Mouse (Mus musculus) 3134 (cell line): ENCODE results near the gene Krtap10-4.
"Not testable (repeated sequence)": the region's sequence is repeated elsewhere in the genome, so short reads cannot be mapped to it uniquely, and the experiment has no call there.

ENCODE experiments used
- DNase-seq: peaks from one replicate; pipeline ENCODE4 v3.0.0-alpha.2; 2011; ENCODE audit warnings: low spot score; ENCODE audit not compliant: insufficient read length; ENCODE audit errors: extremely low read depth

Krtap10-4 gene

GRCm38 (mm10) chr10:77826951-77827350 is at the start of gene Krtap10-4:
TSS of gene Krtap10-4 (minus strand) at chr10:77827095.
- DNase-seq, result no peak

DNA sequence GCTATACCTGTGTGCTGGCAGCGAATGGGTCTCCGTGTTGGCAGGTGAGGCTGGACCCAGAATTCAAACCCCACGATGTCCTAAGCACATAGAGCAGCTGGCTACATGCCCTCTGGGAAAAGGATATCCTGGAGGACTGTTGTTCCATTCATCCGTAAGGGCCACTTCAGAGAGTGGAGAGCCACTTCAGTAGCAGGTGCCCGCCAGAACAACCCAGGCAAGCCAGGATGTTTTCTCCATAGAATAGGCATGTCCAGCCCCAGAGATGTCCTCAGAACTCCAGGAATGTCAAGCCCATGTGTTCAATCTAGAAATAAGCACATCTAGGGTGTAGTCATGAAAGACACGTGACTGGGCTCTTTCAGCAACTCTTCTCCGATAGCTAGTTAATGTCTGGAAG is 42.8 kb upstream of the Krtap10-4 start:
- no peak for DNase-seq

DNA sequence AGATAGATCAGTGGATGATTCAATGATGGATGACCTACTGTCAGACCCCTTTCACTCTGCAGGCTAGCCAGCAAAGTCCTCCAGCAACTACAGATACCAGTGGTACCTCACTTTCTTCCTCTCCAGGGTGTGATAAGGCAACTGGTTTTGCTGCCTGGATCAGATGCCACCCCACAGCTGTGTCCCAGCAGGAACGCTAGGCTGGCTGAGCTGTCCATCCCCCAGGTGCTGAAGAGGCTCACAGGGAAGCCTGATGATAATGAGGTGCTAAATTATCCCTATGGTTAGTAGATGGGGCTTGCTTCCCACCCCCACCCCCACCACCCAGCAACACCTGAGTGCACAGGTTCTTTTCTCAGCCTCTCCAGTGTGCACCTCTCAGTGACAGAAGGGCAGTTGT is 40.7 kb upstream of the Krtap10-4 start:
- no peak for DNase-seq

DNA sequence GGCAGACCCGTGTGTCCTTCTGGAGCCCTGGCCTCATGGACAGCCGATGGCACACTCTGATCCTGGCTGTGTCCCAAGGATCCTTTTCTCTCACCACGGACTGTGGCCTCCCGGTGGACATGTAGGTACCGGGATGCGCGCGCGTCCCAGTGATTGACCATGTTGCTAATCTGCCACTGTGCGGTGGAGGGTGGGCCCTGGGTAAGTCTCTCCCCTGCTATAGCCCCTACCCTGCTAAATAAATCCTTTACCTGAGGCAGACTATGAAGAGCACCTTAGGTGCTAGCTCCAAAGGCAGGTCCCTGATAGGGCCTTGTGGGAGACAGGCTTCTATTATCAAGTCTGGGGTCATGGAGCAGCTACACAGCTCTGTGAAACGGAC is 37.9 kb upstream of the Krtap10-4 start:
- no peak for DNase-seq

GRCm38 (mm10) chr10:77864067-77864761 is 37.3 kb upstream of the Krtap10-4 start:
- DNase-seq, result no peak

DNA sequence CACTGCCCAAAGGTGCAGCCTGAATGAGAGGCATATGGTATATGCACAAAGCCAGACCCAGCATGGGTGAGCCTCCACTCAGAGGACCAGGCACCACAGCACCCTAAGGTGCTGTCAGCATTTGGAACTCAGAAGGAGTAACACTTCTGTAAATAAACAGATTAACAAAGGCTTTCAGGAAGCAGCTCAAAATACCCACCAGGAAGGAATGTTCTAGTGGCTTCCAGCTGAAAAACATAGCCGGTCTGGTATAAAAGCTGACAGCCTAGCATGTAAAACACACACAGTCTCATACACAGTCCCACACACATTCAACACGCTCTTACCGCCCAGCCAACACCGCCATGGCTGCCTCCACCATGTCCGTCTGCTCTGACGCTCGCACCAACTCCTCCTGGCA is 34.8 kb upstream of the Krtap10-4 start, which contains the start of gene Gm3285:
TSS of gene Gm3285 (plus strand) at position 301 of the 400 bp plus-strand sequence.
- DNase-seq, result no peak

DNA sequence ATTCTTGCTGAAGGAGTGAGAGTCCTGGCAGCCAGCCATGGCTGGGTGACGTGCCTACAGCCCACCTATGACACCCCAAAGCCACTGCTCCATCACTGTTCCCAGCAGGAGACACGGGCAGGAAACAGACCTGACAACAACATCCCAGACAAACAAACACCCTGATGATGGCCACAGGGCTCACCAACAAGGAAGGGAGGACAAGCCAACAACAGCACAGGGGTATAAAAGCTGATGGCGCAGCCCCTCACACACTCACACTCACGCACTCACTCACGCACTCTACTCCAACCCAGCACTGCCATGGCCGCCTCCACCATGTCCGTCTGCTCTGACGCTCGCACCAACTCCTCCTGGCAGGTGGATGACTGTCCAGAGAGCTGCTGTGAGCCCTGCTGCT is 25.7 kb upstream of the Krtap10-4 start, which contains the start of gene Gm10318:
TSS of gene Gm10318 (plus strand) at position 301 of the 400 bp plus-strand sequence.
- DNase-seq, result no peak

- no peak for DNase-seq
Measured at GRCm38 (mm10) chr10:77847538-77847937, 20.6 kb upstream of the Krtap10-4 start.

- no peak for DNase-seq
Measured at GRCm38 (mm10) chr10:77846961-77847360, 20.1 kb upstream of the Krtap10-4 start.

- DNase-seq, result no peak
Measured at GRCm38 (mm10) chr10:77846503-77846902, 19.6 kb upstream of the Krtap10-4 start, which contains the start of gene Gm36176. TSS of gene Gm36176 (plus strand) at chr10:77846803.

GRCm38 (mm10) chr10:77839006-77839405 is 12.1 kb upstream of the Krtap10-4 start:
- no peak for DNase-seq

GRCm38 (mm10) chr10:77835647-77836046 is 8.8 kb upstream of the Krtap10-4 start, which contains the start of gene Krtap10-10:
TSS of gene Krtap10-10 (plus strand) at chr10:77835947.
- DNase-seq, result no peak

DNA sequence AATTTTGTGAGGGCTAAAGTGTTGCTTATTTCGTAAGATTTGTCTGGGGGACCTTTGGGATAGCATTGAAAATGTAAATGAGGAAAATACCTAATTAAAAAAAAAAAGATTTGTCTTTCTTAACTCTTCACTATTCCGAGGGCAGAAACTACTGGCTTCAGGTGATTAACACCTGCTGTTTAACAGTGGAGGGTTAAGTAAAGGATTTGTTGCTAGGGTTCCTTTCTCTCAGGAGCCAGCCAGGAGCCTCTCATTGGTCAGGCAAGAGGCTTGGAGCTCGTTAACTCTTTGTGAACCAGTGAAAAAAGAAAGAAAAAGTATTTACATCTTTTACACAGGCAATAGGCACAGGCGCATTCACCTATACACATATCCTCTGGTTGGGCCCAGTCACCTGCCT is 7.7 kb downstream of the Krtap10-4 start:
- no peak for DNase-seq

DNA sequence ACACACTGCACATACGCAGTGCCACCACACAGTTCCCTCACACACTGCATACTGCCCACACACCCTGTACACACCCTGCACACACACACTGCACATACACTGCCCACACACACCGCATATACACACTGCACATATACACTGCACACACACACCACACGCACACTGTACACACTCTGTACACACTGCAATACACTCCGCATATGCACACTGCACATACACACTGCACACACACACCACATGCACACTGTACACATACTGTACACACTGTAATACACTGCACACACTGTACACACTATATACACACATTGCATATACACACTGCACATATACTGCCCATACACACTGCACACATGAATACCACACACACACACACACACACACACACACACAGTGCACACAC is 8.4 kb downstream of the Krtap10-4 start:
- no peak for DNase-seq

DNA sequence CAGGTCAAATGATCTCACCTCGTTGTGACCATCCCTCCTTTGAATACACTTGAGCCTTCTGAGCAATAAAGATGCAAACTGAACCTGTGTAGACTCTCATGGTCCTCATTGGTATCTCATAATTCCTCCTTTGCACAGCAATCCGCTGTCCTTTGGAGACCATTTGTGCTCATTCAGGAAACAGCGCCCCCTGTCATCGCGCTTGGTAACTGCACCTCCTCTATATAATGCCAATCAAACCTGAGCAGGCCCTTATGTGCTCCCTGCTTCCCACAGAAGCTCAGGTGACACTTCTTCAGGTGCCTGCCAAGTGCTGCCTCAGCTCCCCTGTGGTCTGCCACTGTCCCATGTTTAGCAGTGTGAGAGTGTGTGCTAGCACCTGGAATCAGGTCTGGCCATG is 11.4 kb downstream of the Krtap10-4 start:
- no peak for DNase-seq

- DNase-seq, result no peak
Measured at GRCm38 (mm10) chr10:77814382-77814781, 12.5 kb downstream of the Krtap10-4 start, which contains the start of gene Gm2696. TSS of gene Gm2696 (plus strand) at chr10:77814682.

DNA sequence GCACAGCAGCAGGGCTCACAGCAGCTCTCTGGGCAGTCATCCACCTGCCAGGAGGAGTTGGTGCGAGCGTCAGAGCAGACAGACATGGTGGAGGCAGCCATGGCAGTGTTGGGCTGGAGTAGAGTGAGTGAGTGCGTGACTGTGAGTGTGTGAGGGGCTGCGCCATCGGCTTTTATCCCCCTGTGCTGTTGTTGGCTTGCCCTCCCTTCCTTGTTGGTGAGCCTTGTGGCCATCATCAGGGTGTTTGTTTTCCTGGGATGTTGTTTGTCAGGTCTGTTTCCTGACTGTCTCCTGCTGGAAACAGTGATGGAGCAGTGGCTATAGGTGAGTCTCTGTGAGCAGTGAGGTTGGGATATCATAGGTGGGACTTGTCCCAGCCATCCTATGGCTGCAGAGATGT is 15.2 kb downstream of the Krtap10-4 start, which contains the start of gene Gm9507:
TSS of gene Gm9507 (minus strand) at position 101 of the 400 bp plus-strand sequence.
- no peak for DNase-seq

DNA sequence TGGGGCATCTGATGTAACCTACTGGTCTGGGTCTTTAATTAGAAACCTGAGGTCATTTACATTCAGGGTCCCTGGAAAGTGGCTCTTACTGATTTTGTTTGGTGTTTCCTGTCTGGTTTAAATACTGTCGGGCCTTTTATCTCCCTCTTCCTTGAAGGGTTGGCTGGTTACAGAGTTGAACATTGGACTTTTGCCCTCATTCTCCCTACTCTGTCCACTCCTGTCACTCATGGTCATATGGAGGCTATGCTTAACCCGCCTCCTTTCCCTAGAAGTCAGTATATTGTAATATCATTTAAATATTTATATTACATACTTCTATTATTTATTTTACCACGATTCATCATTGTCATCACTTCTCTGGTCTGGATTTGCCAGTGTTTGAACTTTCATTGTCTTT is 22.8 kb downstream of the Krtap10-4 start:
- DNase-seq, result no peak

GRCm38 (mm10) chr10:77798921-77799508 is 27.9 kb downstream of the Krtap10-4 start, which contains the start of gene Gm19668:
TSS of gene Gm19668 (minus strand) at chr10:77799133.
- no peak for DNase-seq

DNA sequence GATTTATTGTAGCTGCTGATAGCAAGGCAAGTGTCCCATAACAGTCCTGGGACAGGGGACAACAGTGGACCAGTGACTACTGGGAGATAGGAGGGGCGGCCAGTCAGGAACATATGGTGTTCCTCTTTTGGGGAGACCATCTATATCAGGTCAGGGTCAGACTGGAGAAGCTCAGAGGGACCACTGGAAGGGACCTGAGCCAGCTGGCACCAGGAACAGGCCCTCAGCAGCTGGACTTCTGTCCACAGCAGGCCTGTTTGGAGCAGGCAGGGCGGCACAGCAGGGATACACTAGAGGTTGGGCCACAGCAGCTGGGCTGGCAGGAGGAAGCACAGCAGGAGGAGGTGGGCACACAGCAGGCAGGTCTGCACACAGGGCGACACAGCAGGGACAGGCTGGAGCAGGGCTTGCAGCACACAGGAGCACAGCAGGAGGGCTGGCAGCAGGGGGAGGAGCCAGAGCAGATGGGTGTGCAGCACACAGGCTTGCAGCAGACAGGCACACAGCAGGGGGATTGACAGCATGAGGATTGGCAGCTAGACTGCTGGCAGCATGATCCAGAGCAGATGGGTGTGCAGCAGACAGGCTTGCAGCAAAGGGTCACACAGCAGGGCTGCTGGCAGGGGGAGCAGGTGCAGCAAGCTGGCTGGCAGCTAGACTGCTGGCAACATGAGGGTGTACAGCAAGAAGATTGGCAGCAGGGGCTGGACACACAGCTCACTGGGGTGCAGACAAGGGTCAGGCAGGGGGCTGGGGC is 28.6 kb downstream of the Krtap10-4 start:
- not testable (repeated sequence) for DNase-seq

DNA sequence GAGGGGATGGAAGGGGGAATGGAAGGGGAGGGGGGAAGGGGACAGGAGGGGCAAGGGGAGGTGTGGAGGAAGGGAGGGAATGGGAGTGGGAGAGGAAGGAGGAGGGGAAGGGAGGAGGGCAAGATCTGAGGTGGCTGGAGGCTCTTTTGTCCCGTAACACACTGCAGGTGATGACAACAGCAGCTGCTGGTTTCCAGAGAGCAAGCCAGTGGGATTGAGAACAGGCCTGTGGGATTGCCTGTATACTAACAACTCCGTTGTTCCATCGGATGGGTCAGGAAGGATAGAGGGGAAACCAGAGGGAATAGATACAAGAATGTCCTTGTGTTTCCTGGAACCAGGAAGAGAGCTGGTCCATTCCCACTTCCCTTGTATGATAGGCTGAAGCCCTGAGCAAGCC is 29.2 kb downstream of the Krtap10-4 start:
- DNase-seq, result no peak
